Mouse (Mus musculus) CH12.LX (cell line): ENCODE data around the gene Rest.

Source experiments
- CTCF ChIP-seq, 2 experiments: IDR thresholded peaks in 1 of 2; conservative IDR thresholded peaks in 1 of 2; 2 replicates each; pipeline ENCODE4 v1.5.1; 2011 to 2012; ENCODE audit warnings: low read depth in 2 of 2, low read length in 2 of 2, improper control_type of control experiment in 1 of 2, inconsistent platforms in 1 of 2, mild to moderate bottlenecking in 1 of 2, moderate library complexity in 1 of 2
- JUN ChIP-seq: IDR thresholded peaks from 2 replicates; pipeline ENCODE4 v1.6.1; 2011; ENCODE audit warnings: low read depth, mild to moderate bottlenecking, low read length, improper control_type of control experiment, moderate library complexity; ENCODE audit not compliant: insufficient read depth
- MAZ ChIP-seq: IDR thresholded peaks from 2 replicates; pipeline ENCODE4 v1.6.1; 2012; ENCODE audit warnings: low read depth, mild to moderate bottlenecking, inconsistent platforms, low read length, improper control_type of control experiment, moderate library complexity
- POLR2A ChIP-seq: IDR thresholded peaks from 2 replicates; pipeline ENCODE4 v1.6.1; 2011; ENCODE audit warnings: low read depth, mild to moderate bottlenecking, improper control_type of control experiment, low read length
- SIN3A ChIP-seq: IDR thresholded peaks from 2 replicates; pipeline ENCODE4 v1.6.1; 2012; ENCODE audit warnings: low read length, improper control_type of control experiment, inconsistent platforms
- SMC3 ChIP-seq: IDR thresholded peaks from 2 replicates; pipeline ENCODE4 v1.6.1; 2011; ENCODE audit warnings: low read depth, low read length, improper control_type of control experiment
- UBTF ChIP-seq: IDR thresholded peaks from 2 replicates; pipeline ENCODE4 v1.6.1; 2012; ENCODE audit warnings: low read depth, mild to moderate bottlenecking, inconsistent platforms, low read length, improper control_type of control experiment, moderate library complexity
- ZNF384 ChIP-seq: IDR thresholded peaks from 2 replicates; pipeline ENCODE4 v1.6.1; 2012; ENCODE audit warnings: low read depth, low read length, improper control_type of control experiment, inconsistent platforms

DNA sequence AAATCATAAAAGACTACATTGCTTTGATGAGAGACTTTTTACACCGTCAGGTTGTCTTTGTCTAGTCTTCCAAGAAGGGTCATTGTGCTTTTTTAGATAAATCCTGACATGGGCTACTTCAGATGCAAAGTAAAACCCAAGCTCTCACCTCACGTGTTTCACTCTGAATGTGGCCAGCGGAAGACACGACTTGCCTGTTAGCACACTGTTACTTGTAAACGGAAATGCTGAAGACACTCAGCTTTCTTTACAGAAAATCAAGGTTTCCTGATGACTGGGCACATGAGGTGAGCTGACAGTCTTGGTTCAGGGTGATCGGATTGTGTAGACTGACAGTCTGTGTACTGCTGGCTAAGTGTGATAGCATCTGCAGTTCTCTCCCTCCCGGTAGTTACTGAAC, 20.4 kb downstream of the Rest start:
- TF ChIP-seq JUN (peak; percentile 58; the same call in 1 of the 2 replicates), POLR2A (no peak), SIN3A (peak; percentile 67; the same call in 1 of the 2 replicates), CTCF (conservative IDR thresholded peaks at IDR 0.05 in 1 of 2, IDR thresholded peaks at IDR 0.05 in 1 of 2; ENCODE audit: low read depth in 2 of 2, low read length in 2 of 2) (no peak), SMC3 (no peak), MAZ (no peak), UBTF (no peak), ZNF384 (no peak)
